Mouse (Mus musculus) megakaryocyte-erythroid progenitor cell, adult 5-6 weeks (primary cell): ENCODE measurements around the gene Lat. TPM values are rescaled to one million over a fixed set of nuclear protein-coding genes. Genes with fewer than 3 reads are reported as not detected.
"Not testable (repeated sequence)": the region's sequence is repeated elsewhere in the genome, so short reads cannot be mapped to it uniquely, and the experiment has no call there.

ENCODE experiments used
- ATAC-seq: replicated peaks from 2 replicates; pipeline ENCODE4 v1.8.0; 2016; ENCODE audit warnings: mild to moderate bottlenecking, inconsistent platforms; ENCODE audit not compliant: severe bottlenecking, poor library complexity, low FRiP score, low TSS enrichment
- total RNA-seq, 2 experiments: library from RNA; stranded (forward) in 1 of 2; stranded (reverse) in 1 of 2; fragments of 200-1000, 215-1000 nt in 1 of 2; fragments of >200 nt in 1 of 2; fragmentation: Nextera tagmentation in 1 of 2; gene quantifications; 2 replicates each; pipeline ENCODE4 v1.2.3; 2014 to 2017

Lat gene
- total RNA-seq (2014; fragmentation: Nextera tagmentation) (17.3 and 28.3 TPM in 2 replicates), total RNA-seq (2017) (9.3 and 11.0 TPM in 2 replicates)

- ATAC-seq: peak; percentile 48
Observed at GRCm38 (mm10) chr7:126369393-126369792, at the start of gene Lat. Gene Lat (minus strand): TSS chr7:126369570.

GRCm38 (mm10) chr7:126418496-126418895 lies 49.1 kb upstream of the Lat start:
- no peak for ATAC-seq

GRCm38 (mm10) chr7:126417606-126418005 lies 48.2 kb upstream of the Lat start:
- ATAC-seq: no peak

- ATAC-seq: no peak
Observed at GRCm38 (mm10) chr7:126417045-126417444, 47.7 kb upstream of the Lat start.

GRCm38 (mm10) chr7:126416615-126417014 lies 47.2 kb upstream of the Lat start:
- ATAC-seq: peak; percentile 27; the same call in 1 of the 2 replicates

GRCm38 (mm10) chr7:126414725-126415124 lies 45.4 kb upstream of the Lat start, which contains the start of gene Cd19:
Gene Cd19 (minus strand): TSS chr7:126414889.
- ATAC-seq: no peak

GRCm38 (mm10) chr7:126411061-126411460 lies 41.7 kb upstream of the Lat start:
- no peak for ATAC-seq

GRCm38 (mm10) chr7:126408686-126409085 lies 39.3 kb upstream of the Lat start:
- ATAC-seq: no peak

- not testable (repeated sequence) for ATAC-seq
Observed at GRCm38 (mm10) chr7:126402518-126402917, 33.1 kb upstream of the Lat start.

GRCm38 (mm10) chr7:126399548-126399947 lies 30.2 kb upstream of the Lat start:
- peak; percentile 31; the same call in 1 of the 2 replicates for ATAC-seq

- ATAC-seq: no peak
Observed at GRCm38 (mm10) chr7:126397822-126398221, 28.5 kb upstream of the Lat start.

GRCm38 (mm10) chr7:126397221-126397620 lies 27.9 kb upstream of the Lat start:
- 0 out of 2 replicates have a peak, but pooled peaks have one; percentile 39 for ATAC-seq

GRCm38 (mm10) chr7:126396298-126397119 lies 27.1 kb upstream of the Lat start, which contains the start of gene Nfatc2ip:
Gene Nfatc2ip (minus strand): TSS chr7:126396737.
- ATAC-seq: peak; percentile 98

- ATAC-seq: not testable (repeated sequence)
Observed at GRCm38 (mm10) chr7:126392086-126392884, 22.9 kb upstream of the Lat start.

- no peak for ATAC-seq
Observed at GRCm38 (mm10) chr7:126388185-126388584, 18.8 kb upstream of the Lat start.

GRCm38 (mm10) chr7:126383565-126383964 lies 14.2 kb upstream of the Lat start:
- no peak for ATAC-seq

- peak; percentile 92 for ATAC-seq
Observed at GRCm38 (mm10) chr7:126377278-126378158, 8.1 kb upstream of the Lat start, which contains the start of gene Spns1. Gene Spns1 (minus strand): TSS chr7:126377450.

- ATAC-seq: peak; percentile 33
Observed at GRCm38 (mm10) chr7:126376903-126377277, 7.5 kb upstream of the Lat start.

GRCm38 (mm10) chr7:126375012-126375411 lies 5.6 kb upstream of the Lat start:
- ATAC-seq: no peak
